Mouse (Mus musculus): ENCODE data around the gene Tjp1.

- TF ChIP-seq POLR2A (IDR thresholded peaks at IDR 0.05; ENCODE audit: low read depth, low read length), result no peak
- TF ChIP-seq CTCF (IDR thresholded peaks at IDR 0.05; ENCODE audit: extremely low read depth, insufficient read depth, insufficient read length, insufficient replicate concordance), result no peak
Observed at GRCm38 (mm10) chr7:65500746-65501145, 26.8 kb downstream of the Tjp1 start.
